Mouse (Mus musculus) left cerebral cortex, adult 8-10 months (tissue): ENCODE measurements around the gene Vmn2r2. TPM values are rescaled to one million over a fixed set of nuclear protein-coding genes. Genes with fewer than 3 reads are reported as not detected.

ENCODE experiments used
- DNase-seq, 2 experiments: peaks; one replicate each; pipeline ENCODE4 v3.0.0; 2022; ENCODE audit warnings: low spot score in 2 of 2
- total RNA-seq, 4 experiments: library from RNA; stranded (reverse); gene quantifications; 2 replicates each; pipeline ENCODE4 v1.2.4; 2022

Vmn2r2 gene
- not detected for total RNA-seq

DNA sequence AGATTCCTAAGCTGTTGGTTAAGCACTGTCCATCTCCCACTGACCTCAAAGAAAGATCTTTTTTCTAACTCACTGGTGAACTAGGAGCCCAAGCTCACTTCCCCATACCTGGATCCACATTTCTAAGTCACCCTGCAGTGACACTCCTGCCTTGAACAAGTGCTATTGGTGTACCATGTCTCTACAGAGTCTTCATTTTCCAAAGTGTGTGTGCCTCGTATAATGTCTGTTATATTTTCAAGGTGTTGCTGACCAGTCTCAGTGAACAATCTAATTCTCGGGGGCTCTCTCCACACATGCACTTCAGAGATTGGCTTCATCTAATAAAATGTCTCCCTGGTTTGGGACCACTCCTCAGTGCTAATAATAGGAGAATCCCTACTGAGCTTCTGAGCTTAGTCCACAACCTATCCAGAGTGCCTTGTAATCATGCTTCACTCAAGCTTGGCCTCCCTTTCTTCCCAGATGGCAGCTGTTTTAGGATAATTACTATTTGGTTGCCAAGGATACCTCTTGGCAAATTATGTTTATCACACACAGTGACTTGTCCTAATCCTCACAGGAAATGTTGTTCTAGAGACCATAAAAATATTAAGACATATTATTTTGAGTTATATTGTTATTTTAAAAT, at the start of gene Vmn2r2:
Gene Vmn2r2, minus strand, starts transcription at position 51 of the 631 bp plus-strand sequence.
- DNase-seq, result no peak

DNA sequence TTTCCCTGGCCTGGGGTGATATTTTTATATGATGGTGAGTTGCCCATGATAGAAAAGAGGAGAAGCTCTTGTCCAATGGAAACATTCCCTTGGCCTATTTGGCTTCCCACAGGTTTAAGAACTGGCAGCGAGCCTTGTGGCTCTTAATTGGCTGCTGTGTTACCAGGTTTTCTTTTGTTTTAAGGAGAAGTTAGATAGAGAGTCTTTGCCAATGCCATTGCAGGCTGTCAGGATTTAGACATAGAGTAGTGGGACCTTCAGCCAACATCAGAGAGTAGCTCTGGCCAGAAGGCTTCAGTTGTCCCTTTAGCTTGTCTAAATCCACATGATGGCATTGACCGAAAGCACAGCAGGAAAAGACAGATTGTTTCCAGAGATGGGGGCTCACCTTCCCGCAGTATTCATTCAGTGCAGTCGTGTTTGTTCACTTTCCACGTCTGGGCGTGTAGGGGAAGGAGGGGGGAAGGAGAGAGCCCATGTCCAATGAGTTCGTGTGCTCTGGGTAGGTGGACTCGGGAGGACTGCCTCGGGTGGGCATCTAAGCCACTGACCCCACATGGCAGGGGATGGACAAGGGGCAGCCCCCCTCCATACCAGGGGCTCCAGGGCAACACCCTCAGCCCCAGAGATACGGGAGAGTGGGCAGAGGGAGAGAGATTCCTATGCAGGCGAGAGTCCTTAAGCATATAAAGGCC, 28.2 kb downstream of the Vmn2r2 start:
- DNase-seq, result no peak

DNA sequence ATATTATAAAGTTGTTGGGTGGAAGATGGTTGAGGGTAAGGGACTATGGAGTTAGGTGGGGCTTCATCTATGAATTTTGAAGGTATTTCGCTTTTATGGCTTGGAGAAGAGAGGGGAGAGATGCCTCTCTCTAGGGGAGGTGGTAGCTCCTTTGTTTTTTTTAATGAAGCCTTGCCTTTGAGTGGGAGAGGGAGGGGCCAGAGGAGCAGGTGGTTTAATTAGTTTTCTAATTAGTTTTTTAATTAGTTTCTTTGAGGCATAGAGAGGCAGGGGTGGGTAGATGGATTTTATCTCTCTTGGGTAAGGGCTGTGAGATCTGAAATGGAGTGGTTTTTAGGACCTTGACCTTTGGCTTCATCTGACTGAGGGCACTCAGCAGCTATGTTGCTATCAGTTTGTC, 29.0 kb downstream of the Vmn2r2 start:
- no peak for DNase-seq

- no peak for DNase-seq
Measured at GRCm38 (mm10) chr3:64081247-64081646, 60.5 kb downstream of the Vmn2r2 start, which contains the start of gene Vmn2r1. Gene Vmn2r1, plus strand, starts transcription at chr3:64081547.

Other genes with a start within 250 kb of the Vmn2r2 start
- gene Plch1, start 242.5 kb downstream of the Vmn2r2 start, total RNA-seq, result 1 to 10 TPM; 4.5 to 6.7 (median 6.5) TPM
- 10 to 100 TPM; 12.1 to 15.5 (median 13.4) TPM for gene E130311K13Rik, start 212.5 kb downstream of the Vmn2r2 start, total RNA-seq
- 10 to 100 TPM; 25.2 to 27.9 (median 26.1) TPM for gene Slc33a1, start 177.2 kb downstream of the Vmn2r2 start, total RNA-seq
- gene Gmps, start 165.8 kb downstream of the Vmn2r2 start, total RNA-seq, result 10 to 100 TPM; 42.0 to 52.1 (median 46.1) TPM
- 1 to 10 TPM in 1 of 4 experiments, under 1 TPM in 3; 0.48 to 1.0 (median 0.73) TPM for gene Vmn2r1, start 60.4 kb downstream of the Vmn2r2 start, total RNA-seq
- not detected for gene Vmn2r3, start 147.8 kb upstream of the Vmn2r2 start, total RNA-seq